In the genomic region with DNA sequence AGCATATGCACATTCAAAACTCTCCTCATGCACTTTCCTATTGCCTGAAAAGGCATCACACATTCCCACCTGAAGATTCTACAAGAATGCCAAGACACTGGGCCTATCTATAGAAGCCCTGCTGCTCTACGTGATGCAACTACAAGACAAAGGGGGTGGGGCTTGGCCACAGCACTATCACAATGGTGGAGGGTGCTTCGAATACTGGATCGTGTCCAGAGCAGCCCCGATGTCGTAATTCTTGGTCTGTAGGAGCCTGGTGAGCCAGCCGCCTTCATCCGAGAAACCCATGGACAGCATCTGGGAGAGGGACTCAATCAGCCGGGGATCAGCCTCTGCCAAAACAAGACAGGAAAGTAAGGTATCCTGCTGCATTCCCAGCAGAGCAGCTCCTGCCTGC, we compare ENCODE assay signal across 1 mouse cellular context.
TF ChIP-seq lines count a peak whose summit lies in the region.

No protein-coding gene starts in this region.

TF ChIP-seq in myocyte, 11 proteins besides CTCF, POLR2A, EP300 and RAD21 (continued from another document):
- TF ChIP-seq TCF3 (IDR thresholded peaks at IDR 0.05; ENCODE audit: insufficient read length, low read depth): no peak
- TF ChIP-seq MYOD1 (IDR thresholded peaks at IDR 0.05; ENCODE audit: control insufficient read depth in 1 of 3, insufficient read length in 2 of 3, low read depth in 2 of 3): no peak
- TF ChIP-seq TCF12 (IDR thresholded peaks at IDR 0.05; ENCODE audit: insufficient read depth, poor library complexity, severe bottlenecking): no peak
- no peak for TF ChIP-seq POLR2AphosphoS2 (IDR thresholded peaks at IDR 0.05; ENCODE audit: insufficient read length, low read depth)
